Mouse (Mus musculus): ENCODE results near the gene Lrrc4. TPM values are rescaled to one million over a fixed set of nuclear protein-coding genes. Genes with fewer than 3 reads are reported as not detected.
A peak's percentile ranks its signal among the peaks of the same experiment; 100 is the strongest.

Gene Lrrc4
- polyA plus RNA-seq (2016; fragmentation: Nextera tagmentation; extraction: Ambion mirVana): 0.73 and 0.87 TPM in 2 replicates

- peak within 1 kb of the TSS; percentile 82 for H3K27ac ChIP-seq
- H3K9me3 ChIP-seq: no peaks in the 10 kb centered on the region
- no peak for DNase-seq (ENCODE audit: low spot score)
- H3K36me3 ChIP-seq: peaks cover 6% of the 10 kb centered on the region; the same call in 1 of the 2 replicates
- peaks cover 30% of the 10 kb centered on the region for H3K27me3 ChIP-seq (ENCODE audit: insufficient read depth, poor library complexity, severe bottlenecking)
- peaks cover 30% of the 10 kb centered on the region for H3K4me1 ChIP-seq
- H3K4me3 ChIP-seq: peak within 1 kb of the TSS; percentile 77
- WGBS: 26% methylated on average over 27 of the region's 27 CpGs
These were observed at the start of gene Lrrc4 for GRCm38 (mm10) chr6:28831011-28831853. Gene Lrrc4 (minus strand): TSS chr6:28831747.

DNA sequence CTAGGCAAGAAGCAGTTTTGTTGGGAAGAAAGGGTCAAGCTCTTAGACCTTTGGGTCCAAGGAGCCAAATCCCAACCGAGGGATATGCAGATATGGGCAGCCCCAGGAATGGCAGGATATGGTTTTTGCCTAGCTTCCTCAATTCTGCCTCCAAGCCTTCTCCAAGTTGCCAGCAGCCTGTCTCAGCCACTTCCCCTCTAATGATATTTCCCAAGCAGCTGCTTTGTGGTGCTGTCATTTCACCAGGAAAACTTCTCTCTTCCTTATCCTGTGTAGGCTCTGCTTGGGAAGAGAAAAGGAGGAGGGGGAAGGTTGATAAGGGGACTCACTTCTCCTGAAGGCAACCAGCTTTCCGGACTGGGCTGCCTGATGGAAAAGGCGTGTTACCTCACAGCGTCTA lies 49.4 kb upstream of the Lrrc4 start:
- WGBS: 54% methylated on average over 4 of the region's 4 CpGs
- Histone ChIP-seq H3K27me3 (ENCODE audit: insufficient read depth, poor library complexity, severe bottlenecking) (peaks cover 17% of the 10 kb centered on the region; the same call in 1 of the 2 replicates), H3K4me3 (no peak overlapping the region), H3K9me3 (no peaks in the 10 kb centered on the region), H3K4me1 (peaks cover 59% of the 10 kb centered on the region), H3K27ac (no peak overlapping the region), H3K36me3 (peaks cover 49% of the 10 kb centered on the region)
- no peak for DNase-seq (ENCODE audit: low spot score)

DNA sequence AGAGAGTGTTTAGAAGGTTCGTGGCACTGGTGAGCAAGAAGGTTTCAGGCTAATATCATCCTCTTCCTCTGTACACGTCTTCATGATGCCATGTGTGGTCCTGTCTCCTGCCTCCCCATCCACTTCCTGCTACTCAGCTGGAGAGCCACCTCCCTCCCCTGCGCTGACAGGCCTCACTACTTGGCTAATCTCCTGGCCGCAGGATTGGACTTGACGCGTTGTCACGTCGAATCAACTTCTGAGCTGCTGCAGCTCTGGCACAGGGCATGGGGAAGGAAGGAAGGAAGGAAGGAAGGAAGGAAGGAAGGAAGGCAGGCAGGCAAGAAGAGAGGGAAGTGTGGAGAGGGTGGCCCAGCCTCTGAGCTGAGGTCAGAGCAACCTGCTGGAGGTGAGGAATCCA lies 47.8 kb upstream of the Lrrc4 start:
- Histone ChIP-seq H3K27ac (no peak overlapping the region), H3K4me3 (no peak overlapping the region), H3K36me3 (peaks cover 44% of the 10 kb centered on the region), H3K9me3 (no peaks in the 10 kb centered on the region), H3K27me3 (ENCODE audit: insufficient read depth, poor library complexity, severe bottlenecking) (peaks cover 26% of the 10 kb centered on the region; the same call in 1 of the 2 replicates), H3K4me1 (peaks cover 49% of the 10 kb centered on the region)
- no peak for DNase-seq (ENCODE audit: low spot score)
- 30% methylated on average over 8 of the region's 8 CpGs for WGBS

DNA sequence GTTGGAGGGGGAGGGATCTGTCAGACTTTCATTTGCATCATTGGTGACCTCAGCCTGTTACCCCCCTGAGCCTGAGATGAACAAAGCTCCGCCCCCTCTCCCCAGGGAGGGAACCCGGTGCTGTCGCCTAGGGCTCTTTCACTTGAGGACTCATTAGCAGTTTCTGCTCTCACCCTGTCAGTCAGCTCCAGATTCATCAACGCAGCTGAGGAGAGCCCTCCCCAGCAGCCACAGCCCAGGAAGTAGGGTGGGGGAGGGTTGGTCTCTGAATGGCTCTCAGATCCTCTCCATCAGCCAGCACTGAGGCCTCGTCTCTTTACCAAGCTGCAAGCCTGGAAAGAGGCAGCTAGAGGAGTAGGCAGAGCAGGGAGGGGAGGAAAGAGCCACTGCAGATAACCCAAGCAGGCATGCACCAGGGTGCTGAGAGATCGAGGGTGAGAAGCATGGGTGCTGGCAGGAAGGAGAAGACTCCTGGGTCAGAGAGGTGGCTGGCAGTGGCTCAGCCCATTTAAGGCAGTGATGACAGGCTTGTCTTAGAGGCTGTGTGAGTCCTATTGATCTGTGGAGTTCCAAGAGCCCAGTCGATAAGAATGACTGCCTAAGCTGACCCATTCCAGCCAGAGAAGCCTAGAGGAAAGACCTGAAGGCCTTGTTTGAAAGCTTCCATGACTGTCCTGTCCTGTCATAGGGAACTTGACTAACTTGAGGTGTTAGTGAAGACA lies 46.6 kb upstream of the Lrrc4 start:
- no peak overlapping the region for H3K4me3 ChIP-seq
- 0 out of 2 replicates have a peak overlapping the region, but pooled peaks have one; percentile 31 for H3K27ac ChIP-seq
- H3K4me1 ChIP-seq: peaks cover 45% of the 10 kb centered on the region
- H3K9me3 ChIP-seq: no peaks in the 10 kb centered on the region
- DNase-seq (ENCODE audit: low spot score): peak; percentile 81
- WGBS: 6% methylated on average over 7 of the region's 7 CpGs
- peaks cover 32% of the 10 kb centered on the region for H3K36me3 ChIP-seq
- H3K27me3 ChIP-seq (ENCODE audit: insufficient read depth, poor library complexity, severe bottlenecking): peaks cover 31% of the 10 kb centered on the region; the same call in 1 of the 2 replicates

DNA sequence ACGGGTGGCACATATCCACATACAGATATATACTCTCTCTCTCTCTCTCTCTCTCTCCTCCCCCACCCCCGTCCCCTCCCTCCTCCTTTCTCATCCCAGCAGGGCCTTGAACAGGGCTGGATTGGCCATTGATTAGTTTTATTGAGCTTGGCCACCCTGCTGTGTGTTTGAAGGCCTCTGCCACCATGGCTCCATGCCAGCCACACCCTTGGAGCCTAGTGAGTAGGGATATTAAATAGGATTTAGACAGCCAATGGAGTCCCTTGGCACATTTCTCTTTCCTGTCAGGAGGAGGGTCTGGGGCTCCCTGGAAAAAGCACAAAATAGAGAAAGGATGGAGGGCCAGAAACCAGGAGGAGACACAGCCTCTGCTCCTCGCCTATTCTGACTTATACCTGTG lies 44.9 kb upstream of the Lrrc4 start:
- H3K4me3 ChIP-seq: no peak overlapping the region
- H3K27me3 ChIP-seq (ENCODE audit: insufficient read depth, poor library complexity, severe bottlenecking): peaks cover 31% of the 10 kb centered on the region; the same call in 1 of the 2 replicates
- DNase-seq (ENCODE audit: low spot score): no peak
- H3K9me3 ChIP-seq: no peaks in the 10 kb centered on the region
- peaks cover 51% of the 10 kb centered on the region for H3K4me1 ChIP-seq
- H3K36me3 ChIP-seq: peaks cover 18% of the 10 kb centered on the region
- 71% methylated on average over 3 of the region's 3 CpGs for WGBS
- H3K27ac ChIP-seq: no peak overlapping the region

DNA sequence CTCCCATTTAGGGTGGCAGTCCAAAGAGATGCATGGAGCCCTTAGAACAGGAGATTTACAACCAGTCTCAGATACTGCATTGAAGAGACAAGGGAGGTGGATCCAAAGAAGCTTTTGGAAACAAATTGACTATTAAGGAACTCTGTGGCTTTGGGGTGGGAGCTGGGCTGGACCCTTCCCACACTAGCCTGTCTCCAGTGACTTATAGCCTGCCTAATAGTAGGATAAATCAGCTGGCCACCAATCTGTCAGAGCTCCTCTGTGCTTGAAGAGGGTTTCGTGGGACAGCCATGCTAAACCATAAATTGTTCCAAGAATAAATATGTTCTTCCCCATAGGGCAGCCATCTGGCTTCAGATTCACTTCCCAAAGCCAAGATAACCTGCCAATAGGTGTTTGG lies 43.8 kb upstream of the Lrrc4 start:
- Histone ChIP-seq H3K27me3 (ENCODE audit: insufficient read depth, poor library complexity, severe bottlenecking) (peaks cover 27% of the 10 kb centered on the region; the same call in 1 of the 2 replicates), H3K9me3 (no peaks in the 10 kb centered on the region), H3K4me1 (peaks cover 41% of the 10 kb centered on the region), H3K27ac (no peak overlapping the region), H3K36me3 (peaks cover 15% of the 10 kb centered on the region), H3K4me3 (no peak overlapping the region)
- WGBS: 91% methylated on average over 1 of the region's 1 CpGs
- DNase-seq (ENCODE audit: low spot score): no peak

GRCm38 (mm10) chr6:28874759-28875158 lies 43.2 kb upstream of the Lrrc4 start:
- Histone ChIP-seq H3K9me3 (no peaks in the 10 kb centered on the region), H3K27me3 (ENCODE audit: insufficient read depth, poor library complexity, severe bottlenecking) (peaks cover 27% of the 10 kb centered on the region; the same call in 1 of the 2 replicates), H3K4me3 (no peak overlapping the region), H3K27ac (no peak overlapping the region), H3K4me1 (peaks cover 36% of the 10 kb centered on the region), H3K36me3 (peaks cover 11% of the 10 kb centered on the region; the same call in 1 of the 2 replicates)
- DNase-seq (ENCODE audit: low spot score): no peak
- WGBS: 88% methylated on average over 5 of the region's 5 CpGs

DNA sequence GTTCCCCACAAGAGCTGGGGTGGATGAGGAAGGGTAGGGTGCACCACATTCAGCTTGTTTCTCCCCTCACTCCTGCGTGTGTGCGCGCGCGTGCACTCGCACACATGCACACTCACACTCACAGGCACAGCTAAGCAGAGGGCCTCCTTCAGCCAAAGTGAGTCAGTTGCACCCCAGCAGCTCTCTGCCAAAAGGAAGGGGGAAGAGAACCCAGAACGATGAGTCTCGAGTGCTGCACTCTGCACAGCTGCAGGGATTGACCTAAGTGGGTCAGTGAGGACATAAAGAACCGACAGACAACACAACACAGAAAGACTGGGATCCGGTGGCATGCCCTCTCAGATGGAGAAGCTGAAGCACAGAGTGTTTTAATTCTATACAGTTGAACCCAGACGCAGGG lies 42.5 kb upstream of the Lrrc4 start:
- no peak overlapping the region for H3K4me3 ChIP-seq
- peaks cover 11% of the 10 kb centered on the region; the same call in 1 of the 2 replicates for H3K36me3 ChIP-seq
- H3K27ac ChIP-seq: no peak overlapping the region
- 88% methylated on average over 11 of the region's 11 CpGs for WGBS
- H3K27me3 ChIP-seq (ENCODE audit: insufficient read depth, poor library complexity, severe bottlenecking): peaks cover 27% of the 10 kb centered on the region; the same call in 1 of the 2 replicates
- H3K9me3 ChIP-seq: no peaks in the 10 kb centered on the region
- DNase-seq (ENCODE audit: low spot score): no peak
- H3K4me1 ChIP-seq: peaks cover 31% of the 10 kb centered on the region

DNA sequence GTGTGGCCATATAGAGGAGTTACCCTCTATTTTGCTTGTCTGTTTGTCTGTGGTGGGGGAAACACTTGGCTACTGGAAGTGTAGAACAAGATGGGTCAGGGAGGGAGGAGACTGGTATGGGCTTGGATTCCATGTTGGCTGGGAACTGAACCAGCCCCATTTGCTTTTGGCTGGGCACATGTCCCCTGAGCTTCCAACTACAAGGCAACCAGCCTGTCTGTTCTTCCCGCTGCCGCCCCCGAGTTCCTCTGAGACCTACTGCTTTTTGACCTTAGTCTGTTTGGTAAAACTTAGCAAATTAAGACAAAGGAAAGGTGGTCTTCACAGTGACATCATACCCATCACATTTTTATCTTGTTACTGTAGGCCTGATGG lies 40.9 kb upstream of the Lrrc4 start:
- 88% methylated on average over 3 of the region's 3 CpGs for WGBS
- Histone ChIP-seq H3K4me3 (no peak overlapping the region), H3K4me1 (peaks cover 23% of the 10 kb centered on the region), H3K9me3 (no peaks in the 10 kb centered on the region), H3K36me3 (peaks cover 11% of the 10 kb centered on the region; the same call in 1 of the 2 replicates), H3K27ac (no peak overlapping the region), H3K27me3 (ENCODE audit: insufficient read depth, poor library complexity, severe bottlenecking) (peaks cover 27% of the 10 kb centered on the region; the same call in 1 of the 2 replicates)
- DNase-seq (ENCODE audit: low spot score): no peak

DNA sequence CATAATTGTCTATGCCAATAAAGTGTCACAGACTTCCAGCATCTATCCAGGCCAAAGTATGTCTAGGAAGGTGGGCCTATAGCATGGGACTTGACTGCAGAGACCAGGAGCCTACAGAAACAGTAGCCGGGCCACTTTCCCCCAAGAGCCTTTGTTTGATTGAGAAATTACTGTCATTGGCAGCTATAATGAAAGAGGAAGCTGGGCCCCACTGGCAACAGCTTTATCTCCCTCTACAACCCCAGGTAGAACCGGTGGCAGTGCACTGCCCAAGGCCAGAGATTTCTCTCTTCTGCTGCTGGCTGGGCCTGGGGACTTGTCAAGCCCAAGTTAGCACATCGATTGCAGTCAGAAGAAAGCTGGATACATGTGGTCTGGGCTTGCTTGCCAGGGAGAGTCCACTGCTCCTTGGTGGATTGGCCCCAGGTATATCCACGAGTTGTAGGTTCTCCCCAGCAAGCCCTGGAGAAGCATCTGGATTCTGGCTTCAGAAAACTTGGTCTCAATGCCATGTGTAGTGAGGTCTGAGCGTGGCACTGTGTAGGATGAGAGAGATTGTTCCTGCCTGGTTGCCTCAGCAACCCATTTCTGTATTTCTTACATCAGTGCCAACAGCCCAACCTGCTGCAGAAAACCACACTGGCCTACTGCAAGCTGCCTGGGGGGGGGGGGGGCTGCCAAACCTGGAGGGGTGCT lies 40.3 kb upstream of the Lrrc4 start:
- Histone ChIP-seq H3K27me3 (ENCODE audit: insufficient read depth, poor library complexity, severe bottlenecking) (peaks cover 24% of the 10 kb centered on the region; the same call in 1 of the 2 replicates), H3K9me3 (no peaks in the 10 kb centered on the region), H3K27ac (no peak overlapping the region), H3K4me1 (peaks cover 25% of the 10 kb centered on the region), H3K4me3 (no peak overlapping the region), H3K36me3 (peaks cover 11% of the 10 kb centered on the region; the same call in 1 of the 2 replicates)
- DNase-seq (ENCODE audit: low spot score): no peak
- WGBS: 82% methylated on average over 5 of the region's 5 CpGs

- 40% methylated on average over 2 of the region's 2 CpGs for WGBS
- no peak for DNase-seq (ENCODE audit: low spot score)
- no peak overlapping the region for H3K4me3 ChIP-seq
These were observed 36.1 kb upstream of the Lrrc4 start for GRCm38 (mm10) chr6:28867516-28868251.

GRCm38 (mm10) chr6:28866206-28866605 lies 34.7 kb upstream of the Lrrc4 start:
- Histone ChIP-seq H3K4me3 (no peak overlapping the region), H3K27ac (no peak overlapping the region), H3K36me3 (no peaks in the 10 kb centered on the region), H3K27me3 (ENCODE audit: insufficient read depth, poor library complexity, severe bottlenecking) (no peaks in the 10 kb centered on the region), H3K4me1 (peaks cover 32% of the 10 kb centered on the region), H3K9me3 (no peaks in the 10 kb centered on the region)
- DNase-seq (ENCODE audit: low spot score): no peak
- 94% methylated on average over 3 of the region's 3 CpGs for WGBS

More at GRCm38 (mm10) chr6:28867516-28868251, 36.1 kb upstream of the Lrrc4 start:
- Histone ChIP-seq H3K4me1 (peaks cover 22% of the 10 kb centered on the region), H3K27ac (0 out of 2 replicates have a peak overlapping the region, but pooled peaks have one; percentile 22), H3K27me3 (ENCODE audit: insufficient read depth, poor library complexity, severe bottlenecking) (no peaks in the 10 kb centered on the region), H3K9me3 (no peaks in the 10 kb centered on the region), H3K36me3 (no peaks in the 10 kb centered on the region)

Measured in heart, embryonic 10.5 days (tissue).